Mouse (Mus musculus): ENCODE measurements at regions not wholly inside any gene's neighbourhood (a gene's known extent, or its start where the extent isn't known, plus 50 kb on each side); places are given as distances from the start of the nearest gene placed in this dataset.

- H3K27me3 ChIP-seq (ENCODE audit: control insufficient read depth, insufficient read depth, insufficient read length), result no peaks in the 10 kb centered on the region
- TF ChIP-seq CTCF (IDR thresholded peaks at IDR 0.05; ENCODE audit: control insufficient read depth, insufficient read depth, insufficient read length) (no peak), USF1 (IDR thresholded peaks at IDR 0.05; ENCODE audit: low read depth) (no peak), MAX (IDR thresholded peaks at IDR 0.05) (no peak), FOSL1 (IDR thresholded peaks at IDR 0.05; ENCODE audit: insufficient read depth, low read length, poor library complexity, severe bottlenecking) (no peak), CEBPB (IDR thresholded peaks at IDR 0.05; ENCODE audit: low read depth) (no peak), MYOG (IDR thresholded peaks at IDR 0.05; ENCODE audit: control insufficient read depth, extremely low read depth, insufficient read length) (no peak), MYOD1 (IDR thresholded peaks at IDR 0.05; ENCODE audit: control insufficient read depth, insufficient read length, low read depth) (no peak)
- no peak overlapping the region for H3K4me3 ChIP-seq (ENCODE audit: insufficient read depth, poor library complexity, severe bottlenecking)
- no peaks in the 10 kb centered on the region for H3K79me2 ChIP-seq (ENCODE audit: control insufficient read depth, insufficient read depth)
- H3ac ChIP-seq (ENCODE audit: control insufficient read depth, insufficient read length, low read depth), result no peak overlapping the region
- H3K36me3 ChIP-seq (ENCODE audit: control insufficient read depth, insufficient read depth), result no peaks in the 10 kb centered on the region
- no peaks in the 10 kb centered on the region for H3K79me3 ChIP-seq (ENCODE audit: low read depth)
Observed at GRCm38 (mm10) chr16:20805086-20805485, 70.8 kb upstream of the Thpo start.

GRCm38 (mm10) chr16:20804601-20805017 is 70.3 kb upstream of the Thpo start:
- TF ChIP-seq MAX (IDR thresholded peaks at IDR 0.05) (no peak), CTCF (IDR thresholded peaks at IDR 0.05; ENCODE audit: control insufficient read depth, insufficient read depth, insufficient read length) (peak; percentile 59)
- Histone ChIP-seq H3ac (ENCODE audit: control insufficient read depth, insufficient read length, low read depth) (no peak overlapping the region), H3K79me3 (ENCODE audit: low read depth) (no peaks in the 10 kb centered on the region), H3K79me2 (ENCODE audit: control insufficient read depth, insufficient read depth) (no peaks in the 10 kb centered on the region), H3K27me3 (ENCODE audit: control insufficient read depth, insufficient read depth, insufficient read length) (no peaks in the 10 kb centered on the region), H3K4me3 (ENCODE audit: insufficient read depth, poor library complexity, severe bottlenecking) (no peak overlapping the region), H3K36me3 (ENCODE audit: control insufficient read depth, insufficient read depth) (no peaks in the 10 kb centered on the region)

GRCm38 (mm10) chr16:20803278-20803930 is 69.1 kb upstream of the Thpo start:
- Histone ChIP-seq H3K79me3 (ENCODE audit: low read depth) (no peaks in the 10 kb centered on the region), H3K79me2 (ENCODE audit: control insufficient read depth, insufficient read depth) (no peaks in the 10 kb centered on the region), H3K4me3 (ENCODE audit: insufficient read depth, poor library complexity, severe bottlenecking) (no peak overlapping the region), H3K27me3 (ENCODE audit: control insufficient read depth, insufficient read depth, insufficient read length) (no peaks in the 10 kb centered on the region), H3ac (ENCODE audit: control insufficient read depth, insufficient read length, low read depth) (no peak overlapping the region), H3K36me3 (ENCODE audit: control insufficient read depth, insufficient read depth) (no peaks in the 10 kb centered on the region)
- no peak for TF ChIP-seq CEBPB (IDR thresholded peaks at IDR 0.05; ENCODE audit: low read depth)
- TF ChIP-seq FOSL1 (IDR thresholded peaks at IDR 0.05; ENCODE audit: insufficient read depth, low read length, poor library complexity, severe bottlenecking), result no peak
- peak; percentile 18 for TF ChIP-seq USF1 (IDR thresholded peaks at IDR 0.05; ENCODE audit: low read depth)
- peak; percentile 72 for TF ChIP-seq MYOD1 (IDR thresholded peaks at IDR 0.05; ENCODE audit: control insufficient read depth, insufficient read length, low read depth)
- TF ChIP-seq MYOG (IDR thresholded peaks at IDR 0.05; ENCODE audit: control insufficient read depth, extremely low read depth, insufficient read length), result no peak
- no peak for TF ChIP-seq CTCF (IDR thresholded peaks at IDR 0.05; ENCODE audit: control insufficient read depth, insufficient read depth, insufficient read length)
- TF ChIP-seq MAX (IDR thresholded peaks at IDR 0.05), result no peak

- Histone ChIP-seq H3ac (ENCODE audit: control insufficient read depth, insufficient read length, low read depth) (no peak overlapping the region), H3K79me2 (ENCODE audit: control insufficient read depth, insufficient read depth) (no peaks in the 10 kb centered on the region), H3K4me3 (ENCODE audit: insufficient read depth, poor library complexity, severe bottlenecking) (no peak overlapping the region), H3K36me3 (ENCODE audit: control insufficient read depth, insufficient read depth) (no peaks in the 10 kb centered on the region), H3K27me3 (ENCODE audit: control insufficient read depth, insufficient read depth, insufficient read length) (no peaks in the 10 kb centered on the region), H3K79me3 (ENCODE audit: low read depth) (no peaks in the 10 kb centered on the region)
- no peak for TF ChIP-seq CEBPB (IDR thresholded peaks at IDR 0.05; ENCODE audit: low read depth)
- no peak for TF ChIP-seq CTCF (IDR thresholded peaks at IDR 0.05; ENCODE audit: control insufficient read depth, insufficient read depth, insufficient read length)
- no peak for TF ChIP-seq FOSL1 (IDR thresholded peaks at IDR 0.05; ENCODE audit: insufficient read depth, low read length, poor library complexity, severe bottlenecking)
- TF ChIP-seq MAX (IDR thresholded peaks at IDR 0.05), result no peak
- TF ChIP-seq MYOD1 (IDR thresholded peaks at IDR 0.05; ENCODE audit: control insufficient read depth, insufficient read length, low read depth), result no peak
- no peak for TF ChIP-seq USF1 (IDR thresholded peaks at IDR 0.05; ENCODE audit: low read depth)
- TF ChIP-seq MYOG (IDR thresholded peaks at IDR 0.05; ENCODE audit: control insufficient read depth, extremely low read depth, insufficient read length), result no peak
Observed at GRCm38 (mm10) chr16:20802724-20803123, 68.4 kb upstream of the Thpo start.

GRCm38 (mm10) chr16:20800038-20800437 is 65.7 kb upstream of the Thpo start:
- Histone ChIP-seq H3K79me2 (ENCODE audit: control insufficient read depth, insufficient read depth) (no peaks in the 10 kb centered on the region), H3K36me3 (ENCODE audit: control insufficient read depth, insufficient read depth) (no peaks in the 10 kb centered on the region), H3K27me3 (ENCODE audit: control insufficient read depth, insufficient read depth, insufficient read length) (no peaks in the 10 kb centered on the region), H3ac (ENCODE audit: control insufficient read depth, insufficient read length, low read depth) (no peak overlapping the region), H3K4me3 (ENCODE audit: insufficient read depth, poor library complexity, severe bottlenecking) (no peak overlapping the region), H3K79me3 (ENCODE audit: low read depth) (no peaks in the 10 kb centered on the region)
- no peak for TF ChIP-seq USF1 (IDR thresholded peaks at IDR 0.05; ENCODE audit: low read depth)
- no peak for TF ChIP-seq MAX (IDR thresholded peaks at IDR 0.05)
- peak; percentile 95 for TF ChIP-seq CEBPB (IDR thresholded peaks at IDR 0.05; ENCODE audit: low read depth)
- TF ChIP-seq FOSL1 (IDR thresholded peaks at IDR 0.05; ENCODE audit: insufficient read depth, low read length, poor library complexity, severe bottlenecking), result peak; percentile 34
- TF ChIP-seq MYOD1 (IDR thresholded peaks at IDR 0.05; ENCODE audit: control insufficient read depth, insufficient read length, low read depth), result peak; percentile 54

- H3K79me3 ChIP-seq (ENCODE audit: low read depth), result no peaks in the 10 kb centered on the region
- H3K4me3 ChIP-seq (ENCODE audit: insufficient read depth, poor library complexity, severe bottlenecking), result no peak overlapping the region
- no peaks in the 10 kb centered on the region for H3K79me2 ChIP-seq (ENCODE audit: control insufficient read depth, insufficient read depth)
- TF ChIP-seq MYOG (IDR thresholded peaks at IDR 0.05; ENCODE audit: control insufficient read depth, extremely low read depth, insufficient read length) (no peak), MYOD1 (IDR thresholded peaks at IDR 0.05; ENCODE audit: control insufficient read depth, insufficient read length, low read depth) (peak; percentile 88), MAX (IDR thresholded peaks at IDR 0.05) (no peak)
- no peaks in the 10 kb centered on the region for H3K27me3 ChIP-seq (ENCODE audit: control insufficient read depth, insufficient read depth, insufficient read length)
- H3ac ChIP-seq (ENCODE audit: control insufficient read depth, insufficient read length, low read depth), result no peak overlapping the region
- H3K36me3 ChIP-seq (ENCODE audit: control insufficient read depth, insufficient read depth), result no peaks in the 10 kb centered on the region
Observed at GRCm38 (mm10) chr16:20798115-20798514, 63.8 kb upstream of the Thpo start.
